ENCODE assay signal across 8 mouse cellular contexts in the genomic region with DNA sequence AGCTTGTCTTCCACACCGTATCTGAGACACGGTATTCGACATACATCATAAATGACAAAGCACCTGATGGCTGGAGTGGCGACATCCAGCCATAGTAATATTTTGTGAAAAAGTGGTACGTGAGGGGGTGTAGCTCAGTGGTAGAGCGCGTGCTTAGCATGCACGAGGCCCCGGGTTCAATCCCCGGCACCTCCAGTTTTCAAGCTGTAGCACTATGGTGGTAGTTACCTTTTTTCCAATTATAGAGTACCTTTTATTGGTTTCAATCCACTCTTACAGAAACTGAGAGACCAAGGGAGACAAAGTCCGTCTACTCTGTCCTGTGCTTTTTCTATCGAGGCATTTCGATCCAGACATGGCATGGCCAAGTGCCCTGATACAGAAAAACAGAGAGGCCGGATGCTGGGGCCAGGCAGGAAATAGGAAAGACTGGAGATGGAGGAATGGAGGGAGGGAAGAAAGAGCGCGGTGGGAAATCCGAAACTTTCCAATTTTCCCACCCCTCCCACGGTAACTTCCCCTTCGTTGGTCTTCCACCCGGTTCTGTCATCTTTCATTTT. TPM values are rescaled to one million over a fixed set of nuclear protein-coding genes. Genes with fewer than 3 reads are reported as not detected.
A peak's percentile ranks its signal among the peaks of the same experiment; 100 is the strongest.
DNase-seq lines count a peak whose midpoint lies in the region; ATAC-seq and TF ChIP-seq lines count a peak whose summit lies in the region.

No protein-coding gene starts in this region.

- ATAC-seq in erythroblast, adult 5-6 weeks (replicated peaks; ENCODE audit: low FRiP score, poor library complexity, severe bottlenecking): peak; percentile 89
- ATAC-seq in heart, embryonic 11.5 days (replicated peaks; ENCODE audit: insufficient number of reproducible peaks, low FRiP score, low TSS enrichment): peak; percentile 90
- peak; percentile 93 for ATAC-seq in kidney, embryonic 15.5 days (replicated peaks; ENCODE audit: low FRiP score)

- H3K27ac ChIP-seq in heart, embryonic 11.5 days (ENCODE audit: low read depth, low read length): no peak overlapping the region
- peak overlapping the region; percentile 62 for H3K27ac ChIP-seq in kidney, embryonic 15.5 days

- 0% methylated on average over 20 of the region's 20 CpGs for WGBS in heart, embryonic 11.5 days (ENCODE audit: insufficient replicate concordance)
- WGBS in kidney, embryonic 15.5 days: under 1% methylated on average over 20 of the region's 20 CpGs

- TF ChIP-seq CTCF in brain, embryonic 14.5 days (IDR thresholded peaks at IDR 0.05; ENCODE audit: borderline replicate concordance, extremely low read depth, insufficient read depth, insufficient read length): no peak

- peaks cover 4% of the 10 kb centered on the region; the same call in 1 of the 2 replicates for H3K27me3 ChIP-seq in heart, embryonic 11.5 days (ENCODE audit: control insufficient read depth, insufficient read depth, low read length)
- 0 out of 2 replicates have a peak, but pooled peaks cover 3% of the 10 kb centered on the region for H3K27me3 ChIP-seq in kidney, embryonic 15.5 days

- no peaks in the 10 kb centered on the region for H3K36me3 ChIP-seq in heart, embryonic 11.5 days (ENCODE audit: control insufficient read depth, insufficient read depth, low read length)
- H3K36me3 ChIP-seq in kidney, embryonic 15.5 days: no peaks in the 10 kb centered on the region

- H3K4me3 ChIP-seq in heart, embryonic 11.5 days (ENCODE audit: low read depth, low read length): peak overlapping the region; percentile 65
- H3K4me3 ChIP-seq in kidney, embryonic 15.5 days (replicated peaks): peak overlapping the region; percentile 60

- H3K4me2 ChIP-seq in heart, embryonic 11.5 days: peak overlapping the region; percentile 81
- H3K4me2 ChIP-seq in kidney, embryonic 15.5 days: peak overlapping the region; percentile 77

- H3K9me3 ChIP-seq in heart, embryonic 11.5 days (replicated peaks; ENCODE audit: control insufficient read depth, low read length): no peaks in the 10 kb centered on the region
- H3K9me3 ChIP-seq in kidney, embryonic 15.5 days (replicated peaks): no peaks in the 10 kb centered on the region

- H3K9ac ChIP-seq in heart, embryonic 11.5 days (ENCODE audit: low read depth, low read length): peak overlapping the region; percentile 70
- H3K9ac ChIP-seq in kidney, embryonic 15.5 days: peak overlapping the region; percentile 48

- H3K4me1 ChIP-seq in heart, embryonic 11.5 days (ENCODE audit: control insufficient read depth, insufficient read depth, low read length): no peaks in the 10 kb centered on the region
- H3K4me1 ChIP-seq in kidney, embryonic 15.5 days: peaks cover 11% of the 10 kb centered on the region; the same call in 1 of the 2 replicates

- DNase-seq in CD4-positive helper T cell, adult 2 months (ENCODE audit: low read depth, low spot score): peak; percentile 77
- peak; percentile 95 for DNase-seq in brain, embryonic 14.5 days (ENCODE audit: low read depth)
- peak; percentile 88 for DNase-seq in liver
- peak; percentile 45 to 68 for DNase-seq in monocyte, adult 2 months (ENCODE audit: low read depth in 1 of 2, low spot score in 2 of 2)
- DNase-seq in spleen, postnatal 36 days (ENCODE audit: low spot score in 2 of 2): peak; percentile 72 to 79

- no peak for TF ChIP-seq POLR2A in brain, embryonic 14.5 days (IDR thresholded peaks at IDR 0.05; ENCODE audit: borderline replicate concordance, extremely low read depth, insufficient read depth, insufficient read length, poor library complexity, severe bottlenecking)

RNA-seq across cellular contexts. Expression of a gene that starts 43.3 kb away (rescaled TPM):
- 67.8 and 78.2 TPM in 2 replicates for polyA plus RNA-seq in brain, embryonic 14.5 days (2012; rRNA removed)
- total RNA-seq in erythroblast, adult 5-6 weeks (2015; ENCODE audit: low replicate concordance): 11.9 and 18.4 TPM in 2 replicates
- total RNA-seq in erythroblast, adult 5-6 weeks (2017; ENCODE audit: low replicate concordance): 37.4 and 42.5 TPM in 2 replicates
- polyA plus RNA-seq in heart, embryonic 11.5 days (2014; fragmentation: Nextera tagmentation; extraction: Ambion mirVana): 94.9 and 102 TPM in 2 replicates
- polyA plus RNA-seq in kidney, embryonic 15.5 days (2015; fragmentation: Nextera tagmentation; extraction: Ambion mirVana): 136 and 139 TPM in 2 replicates
